Mouse (Mus musculus) right cerebral cortex, adult 18-20 months (tissue): ENCODE results near the gene Nav1.

Source experiments
- DNase-seq: peaks from one replicate; pipeline ENCODE4 v3.0.0; 2022; ENCODE audit warnings: mixed read lengths

Gene Nav1

GRCm38 (mm10) chr1:135579111-135579510 is 28.0 kb downstream of the Nav1 start:
- no peak for DNase-seq

DNA sequence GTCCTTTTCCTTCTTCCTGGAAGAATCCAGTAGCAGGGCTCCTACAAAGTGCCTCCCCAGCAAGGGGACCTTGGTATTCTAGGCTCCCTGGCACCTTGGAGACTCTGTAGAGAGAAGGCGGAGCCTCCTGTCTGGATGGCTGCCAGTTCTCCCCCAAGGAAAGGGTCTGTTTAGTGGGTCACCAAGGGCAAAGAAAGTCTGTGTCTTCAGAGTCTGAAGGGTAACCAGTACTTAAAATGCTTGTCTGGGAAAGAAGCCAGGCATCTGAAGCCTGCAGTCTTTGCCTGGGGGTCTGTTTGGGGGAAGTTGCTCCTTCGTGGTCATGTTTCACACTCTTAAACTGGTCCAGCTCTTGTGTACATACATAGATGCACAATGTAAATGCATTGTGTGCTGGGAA is 29.3 kb downstream of the Nav1 start:
- DNase-seq: no peak

DNA sequence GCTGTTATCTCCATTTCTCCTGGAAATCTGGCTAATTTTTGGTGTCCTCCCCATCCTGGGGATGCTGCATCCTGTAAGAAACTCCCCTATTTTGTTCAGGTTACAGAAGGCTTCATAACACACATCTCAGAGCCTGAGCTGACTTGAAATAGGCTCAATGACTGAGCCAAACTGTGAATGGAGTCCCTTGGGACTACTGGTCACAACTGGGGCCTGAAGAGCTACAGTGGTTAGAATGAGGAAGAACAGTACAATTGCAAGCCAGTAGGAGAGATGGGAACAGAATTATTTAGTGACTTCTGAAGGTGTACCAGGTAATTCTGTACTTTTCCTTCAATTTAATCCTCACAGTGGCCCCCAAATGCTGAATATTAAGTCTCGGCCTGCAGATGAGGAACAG is 31.7 kb downstream of the Nav1 start:
- DNase-seq: no peak

DNA sequence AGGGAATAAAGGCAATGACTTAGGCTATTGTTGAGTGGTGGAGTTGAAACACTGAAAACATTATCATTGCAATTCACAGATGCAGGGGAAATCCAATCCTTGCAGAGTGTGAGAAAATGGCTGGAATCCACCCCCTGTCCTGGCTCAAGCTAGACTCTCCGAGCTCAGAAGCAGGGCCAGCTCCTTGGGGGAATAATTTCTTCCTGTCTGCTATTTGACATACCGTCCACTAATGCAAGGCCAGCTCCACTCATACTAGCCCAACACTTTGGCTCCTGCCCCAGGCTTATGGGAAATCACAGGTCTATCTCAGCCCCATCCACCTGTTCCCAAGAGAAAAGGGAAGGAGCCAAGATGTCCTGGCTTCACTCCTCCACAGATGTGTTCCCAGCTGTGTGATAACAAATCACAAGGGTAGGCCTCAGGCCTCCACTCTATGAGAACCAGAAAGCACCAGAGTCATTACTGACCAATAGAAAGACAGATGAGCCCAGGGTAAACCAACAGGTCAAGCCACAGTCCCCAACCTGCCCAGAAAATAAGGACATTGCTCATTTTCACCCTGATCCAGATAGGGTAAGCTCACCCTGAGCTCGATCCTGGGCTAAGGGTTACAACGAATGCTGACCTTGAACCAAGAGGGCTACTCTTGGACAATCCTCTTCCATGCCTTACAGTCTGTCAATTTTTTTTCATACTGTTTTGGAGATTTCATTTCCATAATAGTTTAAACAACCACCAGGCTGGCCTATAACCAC is 32.5 kb downstream of the Nav1 start:
- no peak for DNase-seq

- DNase-seq: no peak
Measured at GRCm38 (mm10) chr1:135572139-135572892, 34.8 kb downstream of the Nav1 start.

GRCm38 (mm10) chr1:135568087-135568486 is 39.0 kb downstream of the Nav1 start:
- no peak for DNase-seq

GRCm38 (mm10) chr1:135566611-135567010 is 40.5 kb downstream of the Nav1 start:
- DNase-seq: peak; percentile 82

- DNase-seq: no peak
Measured at GRCm38 (mm10) chr1:135565775-135566174, 41.3 kb downstream of the Nav1 start.

GRCm38 (mm10) chr1:135564660-135565519 is 42.2 kb downstream of the Nav1 start:
- peak; percentile 48 for DNase-seq

GRCm38 (mm10) chr1:135563781-135564414 is 43.2 kb downstream of the Nav1 start:
- no peak for DNase-seq

DNA sequence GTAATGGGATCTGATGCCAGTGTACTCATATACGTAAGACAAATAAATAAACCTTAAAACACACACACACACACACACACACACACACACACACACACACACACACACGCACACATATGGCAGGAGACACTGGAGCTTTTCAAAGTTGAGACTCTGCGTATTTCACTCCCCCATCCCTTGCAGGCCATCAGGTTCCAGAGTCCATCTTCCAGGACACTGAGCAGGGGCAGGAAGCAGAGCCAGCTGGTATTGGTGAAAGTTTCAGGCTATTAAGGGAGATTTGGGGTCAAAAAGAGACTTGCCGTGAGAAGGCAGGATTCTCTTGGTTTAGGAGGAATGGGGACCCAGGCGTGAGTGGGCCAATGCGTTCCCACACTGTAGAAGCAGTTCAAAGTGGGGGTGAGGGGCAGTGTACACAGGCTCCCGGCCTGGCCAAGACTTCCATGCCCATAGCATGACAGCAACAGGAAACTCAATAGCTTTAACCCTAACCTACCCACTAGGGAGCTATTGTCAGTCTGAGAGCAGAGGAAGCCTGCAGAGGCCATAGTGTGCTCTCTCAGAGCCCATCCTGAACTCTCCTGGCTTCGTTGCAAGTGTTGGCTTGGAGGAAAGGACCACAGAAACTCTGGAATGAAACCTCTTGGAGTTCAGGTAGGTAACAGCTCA is 44.0 kb downstream of the Nav1 start:
- no peak for DNase-seq

DNA sequence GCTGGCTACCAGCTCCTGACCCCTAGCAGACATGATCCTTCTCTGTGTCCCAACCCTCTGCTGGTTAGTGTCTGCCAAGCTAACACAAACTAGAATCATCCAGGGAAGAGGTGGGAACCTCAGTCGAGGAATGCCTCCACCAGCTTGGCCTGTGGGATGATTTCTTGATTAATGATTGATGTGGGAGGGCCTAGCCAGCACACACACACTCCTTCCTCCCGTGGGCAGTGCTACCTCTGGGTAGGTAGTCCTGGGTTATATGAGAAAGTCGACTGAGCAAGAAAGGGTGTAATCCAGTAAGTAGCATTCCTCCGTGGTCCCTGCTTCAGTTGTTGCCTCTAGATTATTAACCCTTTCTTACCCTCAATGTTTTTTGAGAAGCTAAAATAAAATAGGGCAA is 45.0 kb downstream of the Nav1 start:
- no peak for DNase-seq

GRCm38 (mm10) chr1:135561282-135561681 is 45.8 kb downstream of the Nav1 start:
- DNase-seq: peak; percentile 57

GRCm38 (mm10) chr1:135557976-135558375 is 49.1 kb downstream of the Nav1 start:
- no peak for DNase-seq

DNA sequence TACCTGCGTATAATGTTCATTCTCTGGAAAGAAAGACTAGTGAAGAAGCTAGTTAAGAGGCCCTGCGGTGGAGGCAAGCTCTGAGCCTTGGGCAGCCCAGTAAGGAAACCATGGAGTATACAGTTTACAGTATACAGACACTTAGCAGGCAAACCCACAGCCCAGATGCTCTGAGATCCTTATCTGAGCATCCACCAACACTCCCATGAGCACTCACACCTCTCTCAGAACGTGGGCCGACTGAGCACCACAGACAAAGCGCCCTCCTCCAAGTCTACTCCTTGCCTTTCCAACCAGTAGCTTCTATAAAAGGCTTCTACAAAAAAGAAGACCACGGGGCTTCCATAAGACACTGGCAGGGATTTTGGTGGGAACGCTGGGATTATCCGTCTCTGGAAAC is 51.2 kb downstream of the Nav1 start:
- DNase-seq: peak; percentile 85

DNA sequence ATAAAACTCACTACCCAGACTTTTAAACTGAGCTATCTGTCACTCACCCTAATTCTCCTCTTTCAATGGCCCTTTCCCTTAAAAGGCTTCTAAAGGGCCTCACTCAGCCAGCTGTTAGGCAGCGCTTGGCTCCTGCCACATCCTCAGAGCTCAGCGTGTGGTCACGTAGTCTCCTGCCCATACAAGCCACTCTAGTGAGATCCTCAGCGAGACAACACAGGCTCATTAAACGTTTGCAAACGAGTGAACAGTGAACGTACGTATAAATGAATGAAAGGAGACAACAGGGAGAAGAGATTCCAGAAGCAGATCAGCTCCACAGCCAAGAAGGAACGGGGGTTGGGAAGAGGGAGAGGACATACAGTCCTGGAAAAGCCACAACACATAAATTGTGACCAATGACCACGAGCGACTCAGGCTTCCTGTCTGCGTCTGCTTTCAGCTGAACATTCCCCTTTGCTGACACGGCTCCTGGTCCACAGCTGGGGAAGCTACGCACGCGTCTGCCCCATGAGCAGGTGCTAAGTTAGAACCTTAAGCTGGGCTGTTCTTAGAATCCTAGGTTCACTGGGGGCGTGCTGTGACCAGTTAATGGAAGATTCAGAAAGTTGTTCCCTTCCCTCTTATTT is 52.3 kb downstream of the Nav1 start:
- DNase-seq: no peak

DNA sequence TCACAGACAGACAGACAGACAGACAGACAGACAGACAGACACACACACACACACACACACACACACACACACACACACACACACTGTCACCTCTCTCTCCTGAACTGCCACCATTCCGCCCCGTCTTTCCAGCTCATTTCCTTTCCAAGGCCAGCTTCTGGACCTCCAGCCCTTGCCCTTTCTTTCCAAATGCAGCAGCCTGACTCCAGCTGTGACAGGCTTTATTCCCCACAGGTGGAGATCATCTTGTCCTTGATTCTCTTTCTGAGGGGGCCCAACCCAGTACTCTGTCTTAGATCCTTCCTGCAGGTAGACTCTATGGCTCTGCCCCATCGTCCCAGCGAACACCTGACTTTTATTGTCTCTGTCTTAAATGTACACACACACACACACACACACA is 53.5 kb downstream of the Nav1 start:
- DNase-seq: no peak

DNA sequence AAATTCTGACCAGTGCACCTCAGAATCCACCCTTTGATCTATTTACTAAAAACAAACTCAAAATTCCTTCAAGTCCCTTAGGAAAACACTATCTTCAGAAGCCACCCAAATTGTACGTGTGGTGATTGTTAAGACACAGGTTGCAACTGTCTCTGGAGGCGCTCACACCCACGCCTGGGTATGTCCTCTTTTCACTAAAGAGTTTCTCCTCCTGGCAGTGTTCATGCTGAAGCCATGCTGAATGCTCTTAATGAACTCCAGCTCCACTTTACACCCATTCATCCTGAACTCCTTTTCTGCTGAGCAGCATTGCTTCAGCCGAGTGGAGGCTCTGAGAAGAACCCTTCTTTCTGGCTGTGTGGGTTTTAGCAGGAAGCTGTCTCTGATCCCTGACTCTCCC is 53.9 kb downstream of the Nav1 start:
- DNase-seq: peak; percentile 52

DNA sequence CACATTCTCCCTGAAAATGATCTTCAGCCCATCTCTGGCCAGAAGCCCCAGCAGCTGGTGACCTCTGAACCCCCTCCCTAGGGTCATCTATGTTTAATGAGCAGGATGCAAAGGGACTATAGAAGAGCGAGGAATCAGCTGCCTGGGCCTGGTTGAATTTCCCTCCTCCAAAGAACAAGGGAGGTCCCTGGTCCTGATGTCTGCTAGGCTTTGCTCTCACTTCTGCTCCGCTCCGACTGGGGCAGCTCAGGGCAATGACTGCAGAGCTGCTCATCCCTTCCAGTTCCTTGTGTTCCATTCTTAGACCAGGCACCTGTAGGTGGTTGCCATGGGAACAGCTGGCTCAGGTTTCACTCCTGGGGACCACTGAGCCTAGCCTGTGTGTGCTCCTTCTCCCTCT is 56.2 kb downstream of the Nav1 start:
- DNase-seq: no peak

DNA sequence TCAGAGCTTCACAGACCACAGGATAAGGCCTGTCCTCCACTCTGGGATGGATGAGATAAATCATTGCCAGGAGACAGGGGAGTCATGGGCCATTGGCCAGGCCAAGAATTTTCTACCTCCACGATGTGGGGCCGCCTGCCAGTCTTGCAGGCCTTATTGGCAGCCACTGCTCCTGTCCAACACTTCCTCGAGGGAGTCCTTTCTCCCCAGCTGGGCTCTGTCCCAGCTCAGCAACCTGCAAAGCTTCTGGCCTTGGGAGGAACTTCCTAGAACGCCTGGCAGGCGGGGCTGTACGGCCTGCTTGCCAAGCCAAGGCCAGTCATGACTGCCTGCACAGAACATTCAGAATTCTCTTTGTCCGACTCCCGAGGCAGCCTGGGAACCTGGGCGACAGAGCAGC is 58.3 kb downstream of the Nav1 start:
- peak; percentile 63 for DNase-seq

DNA sequence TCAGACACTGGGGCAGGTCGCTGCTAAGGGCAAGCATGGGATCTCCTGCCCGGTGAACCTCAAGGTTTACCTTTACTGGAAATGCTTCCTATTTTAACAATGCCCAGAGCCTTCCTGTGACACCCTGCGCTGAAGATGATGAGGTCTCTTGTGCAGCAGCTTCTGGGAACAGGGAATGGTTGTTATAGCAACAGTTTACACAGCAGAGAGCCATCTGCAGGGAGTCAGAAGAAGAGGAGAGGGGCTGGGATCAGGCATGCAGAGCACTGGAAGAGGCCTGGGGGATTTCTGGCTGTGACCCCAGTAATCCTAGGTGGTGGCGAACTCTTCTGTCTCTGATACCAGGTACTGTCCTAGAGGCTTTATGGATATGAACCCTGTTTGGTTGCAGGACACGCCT is 61.0 kb downstream of the Nav1 start:
- no peak for DNase-seq
